Mouse (Mus musculus) left cerebral cortex, adult 18-20 months (tissue): Measurements from ENCODE around the gene AW011738. TPM values are rescaled to one million over a fixed set of nuclear protein-coding genes. Genes with fewer than 3 reads are reported as not detected.
A peak's percentile ranks its signal among the peaks of the same experiment; 100 is the strongest.

Experiments used
- DNase-seq, 2 experiments: peaks; one replicate each; pipeline ENCODE4 v3.0.0; 2021 to 2022; ENCODE audit warnings: low spot score in 2 of 2, mixed read lengths in 1 of 2
- total RNA-seq, 2 experiments: library from RNA; stranded (reverse); gene quantifications; 2 replicates each; pipeline ENCODE4 v1.2.3; 2021

The AW011738 gene
- total RNA-seq, 2 experiments from 2014 or later = 5.8 to 6.0 TPM

DNA sequence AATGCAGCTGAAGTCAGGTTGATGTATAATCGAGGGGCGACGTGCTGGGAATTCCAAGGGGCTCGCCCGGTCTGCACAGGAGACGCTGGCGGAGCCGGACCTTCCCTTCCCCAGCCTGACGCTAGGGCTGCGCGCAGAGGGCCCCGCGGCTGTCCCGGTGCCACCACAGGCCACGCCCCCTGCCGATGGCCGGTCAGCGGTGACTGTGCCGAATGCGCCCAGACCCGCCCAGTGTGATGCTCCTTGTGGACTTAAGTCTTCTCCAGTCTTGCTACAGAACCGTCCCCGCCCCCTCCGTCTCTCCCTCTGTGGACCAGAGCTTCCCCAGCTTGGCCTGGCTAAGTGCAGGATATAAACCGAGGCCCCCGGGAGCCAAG is 5.3 kb upstream of the AW011738 start:
- peak; percentile 68 for DNase-seq

DNA sequence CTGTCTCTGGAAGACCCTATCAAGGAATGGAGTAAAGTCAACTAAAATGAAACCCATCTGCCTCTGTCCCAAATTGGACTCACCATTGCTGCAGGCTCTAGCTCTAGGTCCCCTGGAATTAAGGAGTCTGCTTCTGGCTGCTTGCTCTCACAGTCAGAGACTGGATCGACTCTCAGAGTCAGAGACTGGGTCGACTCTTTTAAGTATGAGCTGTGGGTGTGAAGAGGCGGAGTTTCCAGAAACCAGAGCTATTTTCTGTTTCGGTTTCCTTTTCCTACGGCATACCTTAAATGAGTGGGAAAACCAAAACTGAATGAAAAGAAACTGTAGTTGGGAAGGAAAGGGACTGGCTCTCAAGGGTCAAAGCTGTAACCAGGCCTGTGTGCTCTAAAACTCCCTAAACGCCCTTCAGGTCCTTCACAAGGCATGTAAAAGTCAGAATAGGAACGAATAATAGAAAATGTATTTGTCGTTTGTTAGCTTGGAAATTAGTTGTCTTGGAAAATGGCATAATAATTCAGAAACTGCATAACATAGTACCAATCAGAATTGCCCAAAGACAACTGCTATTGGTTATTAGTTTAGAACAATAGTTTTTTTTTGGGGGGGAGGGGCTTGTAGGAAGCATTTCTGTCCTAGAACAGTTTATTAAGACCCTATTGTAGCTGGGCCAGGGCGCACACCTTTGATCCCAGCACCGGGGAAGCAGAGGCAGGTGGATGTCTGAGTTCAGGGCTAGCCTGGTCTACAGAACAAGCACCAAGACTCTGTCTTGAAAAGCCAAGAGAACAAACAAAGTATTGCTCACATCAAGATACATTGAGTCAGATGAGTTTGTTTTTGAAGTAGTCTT is 2.3 kb upstream of the AW011738 start, which contains the start of gene Isg15:
TSS of gene Isg15 (minus strand) at position 196 of the 853 bp plus-strand sequence.
- DNase-seq = no peak

DNA sequence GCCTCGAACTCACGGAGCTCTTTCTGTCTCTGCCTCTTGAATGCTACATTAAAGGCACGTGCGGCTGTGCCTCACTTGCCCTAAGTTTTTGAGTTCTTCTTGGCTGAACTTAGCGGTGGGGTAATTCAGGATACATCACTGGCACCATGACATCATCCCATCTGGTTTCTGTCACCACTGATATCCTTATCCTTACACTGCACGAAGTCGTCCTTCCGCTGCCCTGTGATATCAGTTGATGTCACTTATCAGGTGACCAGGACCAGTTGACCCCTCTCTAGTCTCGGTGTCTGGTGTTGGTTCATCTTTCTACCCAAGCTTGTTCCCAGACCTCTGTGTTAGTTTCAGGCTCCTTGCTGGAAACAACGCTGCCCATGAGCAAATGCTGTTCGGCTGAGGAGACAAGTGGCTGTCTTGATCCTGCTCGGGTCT is 626 bp upstream of the AW011738 start:
- no peak for DNase-seq

DNA sequence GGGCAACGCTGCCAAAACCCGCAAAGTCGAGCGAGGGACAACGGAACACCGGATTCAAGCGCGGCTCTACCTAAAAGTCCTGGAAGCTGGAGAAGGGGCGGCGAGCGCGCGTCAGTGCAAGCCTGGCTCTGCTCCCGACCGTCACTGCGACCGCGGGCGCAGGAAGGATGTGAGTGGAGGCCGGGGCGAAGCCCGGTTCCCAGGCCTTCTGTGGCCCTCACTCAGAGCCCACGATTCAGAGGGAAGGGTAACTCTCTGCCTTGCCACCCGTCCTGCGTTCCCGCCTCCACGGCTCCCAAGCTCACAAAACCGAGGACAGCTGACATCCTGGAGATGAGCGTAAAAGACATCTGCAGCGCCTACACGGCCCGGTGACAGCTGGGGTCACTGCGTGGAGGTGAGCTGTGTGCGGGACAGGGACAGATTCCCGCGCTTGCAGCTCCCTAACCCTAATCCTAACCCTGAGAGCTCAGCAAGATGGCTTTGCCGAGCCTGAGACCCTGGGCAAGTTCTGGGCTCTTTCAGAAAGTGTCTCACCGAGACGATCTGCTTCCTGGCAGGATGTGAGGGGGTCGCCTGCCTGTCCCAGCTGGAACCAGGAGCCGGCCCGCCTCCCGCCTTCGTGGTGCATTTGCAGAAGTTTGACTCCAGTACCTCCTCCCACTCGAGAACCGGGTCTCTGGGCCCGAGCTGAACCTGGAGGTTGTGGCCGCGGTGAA is 468 bp downstream of the AW011738 start:
- peak; percentile 18 to 28 for DNase-seq

DNA sequence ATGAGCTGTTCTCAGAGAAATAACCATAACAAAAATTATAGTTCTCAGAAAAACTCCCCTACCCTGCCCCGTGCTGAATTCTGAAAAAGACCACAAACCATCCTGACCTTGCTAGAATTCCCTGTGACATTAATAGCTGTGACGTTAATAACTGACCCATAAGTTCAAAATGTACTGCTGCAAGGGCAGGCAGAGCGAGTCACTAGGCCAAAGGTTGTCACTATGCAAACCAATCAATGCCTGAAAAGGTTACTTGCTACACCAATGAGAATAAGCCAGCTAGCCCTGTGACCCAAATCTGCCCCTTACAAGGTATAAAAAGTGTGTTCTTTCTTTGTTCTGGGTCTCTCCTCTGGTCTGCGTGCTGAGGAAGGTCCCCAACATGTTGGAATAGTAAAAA is 5.8 kb downstream of the AW011738 start:
- DNase-seq = no peak

DNA sequence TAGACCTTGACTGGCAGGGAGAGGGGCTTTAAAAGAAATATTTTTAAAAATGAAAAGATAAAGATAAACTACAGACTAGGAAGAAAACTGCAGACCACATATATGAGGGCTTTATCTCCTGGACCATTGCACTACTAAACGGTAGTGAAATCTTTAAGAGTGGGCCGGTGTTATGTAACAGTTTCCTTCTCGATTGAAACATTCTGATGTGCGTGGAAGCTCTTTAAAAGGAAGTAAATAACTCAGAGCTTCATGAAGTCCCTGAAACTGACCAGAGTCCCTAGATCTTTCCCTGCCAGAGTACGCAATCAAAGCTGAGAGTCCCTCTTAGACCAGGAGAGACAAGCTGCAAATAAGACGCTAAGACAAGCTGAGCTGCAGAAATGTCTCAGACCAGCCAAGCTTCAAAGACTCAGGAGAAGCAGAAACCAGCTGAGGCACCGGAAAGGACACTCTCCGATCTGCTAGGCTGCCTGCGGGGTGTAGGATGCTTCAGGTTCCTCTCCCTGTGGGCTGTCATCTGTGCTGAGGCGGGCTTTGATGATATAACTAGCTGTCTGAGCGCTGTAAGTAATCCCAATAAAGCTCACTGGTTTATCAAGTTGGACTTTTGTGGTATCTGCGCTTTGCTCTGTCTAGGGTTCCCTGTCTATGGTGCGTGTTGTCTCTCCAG is 7.0 kb downstream of the AW011738 start:
- DNase-seq = no peak

DNA sequence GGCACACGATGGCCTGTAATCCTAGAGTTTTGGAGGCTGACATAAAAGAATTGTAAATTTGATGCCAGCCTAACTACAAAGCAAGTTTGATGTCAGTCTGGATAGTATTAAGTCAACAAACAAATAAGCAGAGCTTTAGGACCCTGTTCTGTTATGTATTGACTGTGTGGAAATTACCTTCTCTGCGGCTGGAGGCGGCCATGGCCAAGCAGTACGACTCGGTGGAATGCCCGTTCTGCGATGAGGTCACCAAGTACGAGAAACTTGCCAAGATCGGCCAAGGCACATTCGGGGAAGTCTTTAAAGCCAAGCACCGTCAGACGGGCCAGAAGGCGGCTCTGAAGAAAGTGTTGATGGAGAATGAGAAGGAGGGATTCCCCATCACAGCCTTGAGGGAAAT is 10.0 kb downstream of the AW011738 start:
- no peak for DNase-seq

DNA sequence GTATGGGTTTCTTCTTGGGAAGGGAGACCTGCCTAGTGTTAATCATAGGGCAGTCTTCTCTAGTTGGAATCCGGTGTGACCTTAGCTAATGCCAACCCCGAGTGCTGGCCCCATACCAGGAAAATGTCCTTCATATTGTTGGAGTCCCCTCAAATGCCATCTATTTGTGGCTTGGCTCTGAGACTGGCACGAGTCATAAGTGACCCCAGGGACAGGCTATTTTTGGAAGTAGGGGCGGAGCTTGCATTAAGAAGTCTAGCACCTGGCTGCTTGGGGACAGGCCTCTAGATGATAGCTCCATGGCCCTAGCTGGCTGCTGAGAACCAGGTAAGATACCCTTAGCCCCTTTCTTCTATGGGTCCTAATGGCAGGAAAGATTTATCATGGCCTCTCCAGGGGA is 12.5 kb downstream of the AW011738 start, which contains the start of gene Perm1:
TSS of gene Perm1 (plus strand) at position 220 of the 400 bp plus-strand sequence.
- DNase-seq = no peak

DNA sequence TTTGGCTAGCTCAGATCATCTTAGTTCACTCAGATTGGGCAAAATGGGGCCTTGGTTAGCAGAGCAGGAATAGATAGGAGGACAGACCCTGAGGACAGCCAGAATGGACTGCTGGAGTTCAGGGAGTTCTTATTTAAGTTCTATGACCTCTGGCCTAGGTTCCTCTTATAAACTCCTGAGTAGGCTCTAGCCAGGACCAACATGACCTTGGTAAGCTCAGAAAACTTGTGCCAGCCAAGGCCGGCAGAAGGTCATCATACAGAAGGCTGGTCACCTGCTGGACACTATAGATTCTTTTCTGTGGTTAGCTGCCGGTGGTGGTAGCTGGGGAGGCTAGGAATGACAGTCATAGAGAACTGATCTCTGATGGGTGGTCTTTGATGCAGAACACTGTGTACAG is 13.1 kb downstream of the AW011738 start:
- no peak for DNase-seq

DNA sequence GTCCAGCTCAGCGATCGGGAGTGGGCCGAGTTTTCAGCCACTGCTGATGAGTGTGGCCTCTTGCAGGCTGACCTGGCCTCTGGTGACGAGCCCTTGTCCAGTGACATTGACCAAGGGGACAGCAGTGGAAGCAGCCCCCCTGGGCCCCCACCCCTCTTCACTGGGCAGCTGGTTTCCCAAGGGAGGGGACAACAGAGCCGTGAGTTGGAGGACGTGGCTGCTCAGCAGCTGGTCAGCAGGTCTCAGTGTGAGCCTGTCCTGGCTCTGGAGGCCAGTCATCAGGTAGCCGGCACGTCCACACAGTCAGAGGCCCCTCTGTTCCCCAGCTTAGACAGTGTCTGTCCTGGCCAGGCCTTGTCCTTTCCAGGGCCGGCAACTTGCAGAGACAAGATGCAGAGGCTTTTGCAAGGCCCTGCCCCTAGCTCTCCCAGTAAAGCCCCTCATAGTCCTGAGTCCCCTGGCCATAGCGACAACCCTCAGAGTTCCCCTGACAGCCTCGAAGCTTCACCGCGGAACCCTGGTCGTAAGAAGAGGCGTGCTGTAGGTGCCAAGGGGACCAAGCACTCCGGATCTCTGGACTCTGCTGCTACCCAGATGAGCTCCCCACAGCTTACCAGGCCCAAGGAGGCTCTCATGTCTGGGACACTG is 14.0 kb downstream of the AW011738 start:
- DNase-seq = no peak

DNA sequence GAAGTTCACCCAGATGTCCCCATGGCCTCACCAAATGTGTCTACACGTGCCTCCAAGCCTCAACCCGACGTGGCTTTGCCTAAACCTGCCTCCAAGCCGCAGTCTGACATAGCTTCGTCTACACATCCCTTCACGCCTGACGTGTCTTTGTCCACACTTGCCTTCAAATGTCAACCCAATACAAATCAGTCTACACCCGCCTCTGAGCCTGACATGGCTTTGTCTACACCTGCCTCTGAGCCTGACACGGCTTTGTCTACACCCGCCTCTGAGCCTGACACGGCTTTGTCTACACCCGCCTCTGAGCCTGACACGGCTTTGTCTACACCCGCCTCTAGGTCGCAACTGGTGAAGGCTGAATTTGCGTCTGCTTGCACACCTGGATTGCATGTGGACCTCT is 14.7 kb downstream of the AW011738 start:
- no peak for DNase-seq

DNA sequence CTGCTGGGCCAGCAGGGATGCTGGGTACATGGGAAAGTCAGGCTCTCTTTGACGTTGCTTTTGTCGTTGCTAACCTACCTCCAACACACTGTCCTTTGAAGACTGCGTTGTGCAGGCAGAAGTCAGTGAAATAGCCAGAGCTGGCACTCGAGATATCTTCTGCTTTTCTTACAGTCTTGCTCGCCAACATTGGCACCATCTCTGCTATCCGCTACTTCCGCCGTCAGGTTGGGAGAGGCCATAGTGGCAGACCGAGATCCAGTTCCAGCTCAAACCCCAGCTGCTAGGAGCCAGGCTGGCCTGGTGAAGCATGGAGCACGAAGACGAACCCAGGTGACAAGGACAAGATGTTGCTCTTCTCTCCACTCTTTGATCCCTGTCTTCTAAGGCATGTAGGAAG is 16.8 kb downstream of the AW011738 start:
- DNase-seq = no peak

DNA sequence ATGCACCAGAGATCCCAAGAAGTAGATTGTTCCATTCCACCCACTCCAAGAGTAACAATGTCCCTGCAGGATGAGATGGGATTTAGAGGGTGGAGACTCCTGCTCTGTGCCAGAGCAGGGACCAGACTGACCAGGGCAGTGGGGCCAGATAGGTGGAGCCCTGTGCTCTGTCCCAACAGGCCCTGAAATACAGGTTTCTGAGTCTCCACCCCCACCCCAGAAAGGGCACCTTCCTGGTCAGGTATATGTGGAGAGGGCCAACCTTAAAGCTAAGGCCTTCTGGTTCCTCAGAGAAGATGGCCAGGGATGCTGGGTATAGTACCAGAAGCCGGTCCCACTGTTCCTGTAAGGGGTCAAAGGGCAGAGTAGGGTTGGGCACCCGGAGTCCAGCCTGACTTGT is 21.2 kb downstream of the AW011738 start:
- DNase-seq = no peak

DNA sequence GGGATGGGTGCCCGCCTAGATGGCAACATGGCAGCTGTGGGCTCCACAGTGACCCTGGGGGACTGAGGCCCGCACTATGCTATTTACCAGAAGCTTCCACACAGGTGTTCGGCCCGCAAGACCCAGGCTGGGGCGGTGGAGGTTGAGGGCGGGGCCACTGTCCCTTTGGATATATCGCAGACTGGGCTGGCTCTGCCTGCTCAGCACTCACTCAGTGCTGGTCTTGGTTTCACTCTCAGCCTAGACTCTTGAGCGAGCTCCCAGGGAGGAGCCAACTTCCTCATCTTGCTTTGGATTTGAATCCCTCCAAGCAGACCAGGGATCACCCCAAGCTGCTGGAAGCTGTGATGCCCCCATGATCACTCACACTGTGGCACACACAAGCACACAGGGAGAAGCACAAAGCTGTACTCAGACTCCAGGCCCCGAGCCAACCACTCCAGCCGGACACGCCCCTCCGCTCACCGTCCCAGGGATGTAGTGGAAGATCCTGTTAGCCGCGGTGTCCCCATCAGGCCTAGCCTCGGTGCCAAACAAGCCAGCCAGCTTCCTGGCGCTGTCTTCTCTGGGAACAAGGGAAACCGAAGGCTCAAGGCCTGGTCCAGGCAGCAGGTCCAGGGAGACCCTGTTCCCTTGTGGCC is 24.8 kb downstream of the AW011738 start:
- DNase-seq = no peak

DNA sequence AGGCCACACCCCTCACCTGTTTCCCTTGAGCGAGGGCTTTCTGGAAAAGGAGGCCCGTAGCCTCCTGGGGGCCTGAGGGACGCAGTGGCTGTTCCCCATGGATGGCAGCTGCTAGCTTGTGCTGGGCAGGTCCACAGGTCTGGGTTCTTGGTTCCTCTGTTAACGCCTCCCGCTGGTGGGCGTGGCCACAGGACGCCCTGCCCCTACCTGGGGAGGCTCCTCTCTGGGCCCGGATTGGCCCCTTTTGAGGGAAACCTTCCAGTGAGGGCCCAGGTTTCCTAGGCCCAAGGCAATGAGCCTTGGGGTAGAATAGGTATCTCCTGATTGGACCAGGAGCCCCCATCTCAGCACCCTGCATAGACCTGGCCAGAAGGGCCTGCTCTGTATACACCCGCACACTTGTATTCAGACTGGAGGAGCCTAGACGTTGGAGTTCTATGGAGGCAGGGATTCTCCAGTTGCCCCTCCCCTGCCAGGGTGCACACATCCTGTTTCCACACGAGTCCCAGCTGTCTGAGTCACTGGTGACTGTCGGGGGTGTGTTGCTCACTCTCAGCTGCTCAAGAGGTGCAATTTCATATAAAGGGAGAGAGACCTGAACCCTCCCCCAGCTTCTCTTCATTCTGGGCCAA is 25.4 kb downstream of the AW011738 start:
- DNase-seq = peak; percentile 23 to 36

DNA sequence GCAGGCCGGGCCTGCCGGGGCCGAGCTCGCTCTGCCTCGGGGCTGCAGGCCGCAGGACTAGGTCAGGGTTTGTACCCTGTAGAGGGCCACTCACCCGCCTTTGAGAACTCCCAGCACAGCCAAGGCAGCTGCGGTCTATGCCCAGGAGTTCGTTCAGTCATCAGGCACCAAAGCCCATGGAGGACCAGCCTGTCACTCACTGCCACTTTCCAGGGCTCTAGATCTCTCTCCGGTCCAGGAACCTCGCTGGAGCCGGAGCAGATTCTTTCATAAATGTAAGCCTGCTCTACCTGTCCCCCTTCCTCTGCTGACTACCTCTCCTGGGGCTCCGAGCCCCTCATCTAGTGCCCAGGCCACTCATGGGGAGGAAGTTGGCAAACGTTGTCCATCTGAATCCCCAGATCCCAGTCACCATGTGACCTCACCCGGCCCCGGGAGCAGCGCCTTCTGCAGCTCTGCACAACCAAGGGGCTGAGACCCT is 31.0 kb downstream of the AW011738 start:
- no peak for DNase-seq

DNA sequence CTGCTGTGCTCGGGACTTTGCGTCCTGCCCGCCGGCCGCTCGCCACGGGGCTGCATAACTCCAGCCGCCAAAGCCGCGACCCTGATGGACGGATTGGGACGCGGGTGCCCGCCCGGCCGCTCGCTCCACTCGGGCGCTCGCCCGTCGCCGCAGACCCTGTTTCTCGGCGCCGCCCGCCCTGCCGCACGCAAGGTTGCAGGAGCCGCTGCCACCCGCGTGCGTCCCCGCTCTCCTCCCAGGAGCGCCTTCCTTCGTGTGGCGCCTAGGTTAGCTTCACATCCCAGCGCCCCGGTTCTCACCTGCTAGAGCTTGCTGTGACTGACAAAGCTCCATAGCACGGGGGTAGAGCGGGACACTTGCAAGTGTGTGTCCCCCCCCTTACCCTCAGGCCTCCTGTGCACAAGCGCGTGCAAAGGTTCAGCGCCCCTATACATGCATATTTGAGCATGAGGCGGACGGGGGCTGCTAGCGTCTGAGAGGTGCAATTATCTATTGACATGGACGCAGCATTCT is 31.7 kb downstream of the AW011738 start, which contains the start of gene Plekhn1:
TSS of gene Plekhn1 (minus strand) at position 157 of the 513 bp plus-strand sequence.
- DNase-seq = peak; percentile 73 to 80

DNA sequence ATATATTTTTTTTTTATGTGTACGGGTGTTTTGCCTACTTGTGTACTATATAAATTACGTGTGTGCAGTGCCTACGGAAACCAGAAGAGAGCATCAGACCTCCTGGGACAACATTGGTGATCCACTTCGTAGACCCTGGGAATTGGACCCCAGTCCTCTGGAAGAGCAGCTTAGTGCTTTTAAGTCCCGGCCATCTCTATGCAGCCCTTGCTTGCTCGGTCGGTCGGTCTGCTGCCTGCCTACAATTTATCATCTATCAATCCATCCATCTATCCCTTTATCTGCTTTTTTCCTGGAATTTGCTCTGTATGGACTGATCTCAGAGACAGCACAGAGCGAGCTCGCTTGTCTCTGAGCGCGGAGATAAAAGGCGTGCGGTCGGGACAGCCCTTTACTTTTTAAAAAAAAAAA is 32.3 kb downstream of the AW011738 start:
- no peak for DNase-seq

DNA sequence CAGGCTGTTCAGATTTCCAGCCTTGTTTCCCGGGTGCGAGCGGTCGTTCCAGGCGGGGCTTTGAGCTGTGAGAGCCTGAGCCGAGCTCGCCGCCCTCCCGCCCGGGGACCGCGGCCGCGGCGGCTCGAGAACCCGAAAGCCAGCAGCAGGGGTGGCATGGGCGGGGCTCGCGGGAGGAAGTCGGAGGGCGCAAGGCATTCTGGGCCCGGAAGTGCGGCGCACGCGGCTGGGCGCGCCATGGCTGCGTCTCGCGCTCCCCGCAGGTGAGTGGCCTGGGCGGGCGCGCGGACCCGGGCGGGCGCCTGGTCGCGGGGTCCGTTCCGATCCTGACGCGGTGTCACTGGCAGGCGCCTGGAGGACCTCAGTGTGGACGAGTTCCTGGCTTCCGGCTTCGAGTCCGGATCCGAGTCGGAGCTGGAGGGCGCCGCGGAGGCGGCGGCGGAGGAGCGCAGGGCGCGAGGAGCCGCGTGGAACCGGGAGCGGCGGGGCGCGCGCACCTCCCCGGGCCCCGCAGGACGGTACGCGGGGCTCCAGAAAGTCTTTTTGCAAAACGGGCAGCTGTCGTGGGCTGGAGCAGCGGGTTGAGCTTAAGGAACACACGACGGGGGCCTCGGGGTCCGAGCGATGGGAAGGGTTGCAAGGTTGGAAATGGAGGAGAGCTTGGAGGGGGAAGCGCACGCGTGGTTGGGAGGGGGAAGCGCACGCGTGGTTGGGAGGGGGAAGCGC is 32.9 kb downstream of the AW011738 start, which contains the start of gene Noc2l:
TSS of gene Noc2l (plus strand) at position 203 of the 726 bp plus-strand sequence.
- DNase-seq = peak; percentile 93
